Mouse (Mus musculus) intestine, embryonic 16.5 days (tissue): ENCODE measurements around the gene Ddo. TPM values are rescaled to one million over a fixed set of nuclear protein-coding genes. Genes with fewer than 3 reads are reported as not detected.

Source experiments
- ATAC-seq: fragments of 200-750 bp; cut with Nextera tagmentation; 2 replicates; pipeline ENCODE4 v1.8.0; 2017; ENCODE audit warnings: moderate TSS enrichment, moderate library complexity
- H3K27ac ChIP-seq: fragments of 300-500 bp; sonication (generic); 2 replicates; pipeline ENCODE4 v1.5.1; 2014; ENCODE audit warnings: mild to moderate bottlenecking, low read length
- H3K27me3 ChIP-seq: fragments of 300-500 bp; sonication (generic); replicated peaks from 2 replicates; pipeline ENCODE4 v1.6.1; 2014; ENCODE audit warnings: low read length, control low read depth, mixed read lengths; ENCODE audit not compliant: control insufficient read depth, insufficient read depth
- H3K36me3 ChIP-seq: fragments of 300-500 bp; sonication (generic); 2 replicates; pipeline ENCODE4 v1.6.1; 2014; ENCODE audit warnings: low read length, control low read depth; ENCODE audit not compliant: control insufficient read depth, insufficient read depth
- H3K4me1 ChIP-seq: fragments of 300-500 bp; sonication (generic); 2 replicates; pipeline ENCODE4 v1.6.1; 2014; ENCODE audit warnings: low read length, control low read depth, mixed read lengths; ENCODE audit not compliant: control insufficient read depth, insufficient read depth
- H3K4me2 ChIP-seq: fragments of 300-500 bp; sonication (generic); 2 replicates; pipeline ENCODE4 v1.6.1; 2014; ENCODE audit warnings: low read depth, low read length, control low read depth
- H3K4me3 ChIP-seq: fragments of 300-500 bp; sonication (generic); 2 replicates; pipeline ENCODE4 v1.5.1; 2014; ENCODE audit warnings: mild to moderate bottlenecking, low read length
- H3K9ac ChIP-seq: fragments of 300-500 bp; sonication (generic); 2 replicates; pipeline ENCODE4 v1.6.1; 2014; ENCODE audit warnings: low read depth, low read length
- H3K9me3 ChIP-seq: fragments of 300-500 bp; sonication (generic); 2 replicates; pipeline ENCODE4 v1.6.1; 2016; ENCODE audit warnings: low read length, control low read depth; ENCODE audit not compliant: control insufficient read depth
- WGBS: fragments of 180-500 bp; shearing (Covaris S2); extraction: QIAGEN DNeasy Blood & Tissue Kit; methylation state at CpG from one replicate; pipeline ENCODE4 v1.1.7; 2014; 5-methylcytosine and 5-hydroxymethylcytosine counted together
- polyA plus RNA-seq: library from polyadenylated mRNA; unstranded; fragments of >200 nt; fragmentation: Nextera tagmentation; extraction: Ambion mirVana; gene quantifications from 2 replicates; pipeline ENCODE4 v1.2.1, GENCODE M21; 2015

Gene Ddo
- polyA plus RNA-seq, 1 experiment from 2014 or later = 0.72 TPM

- Histone ChIP-seq H3K4me3 (no peak overlapping the region), H3K36me3 (no peaks in the 10 kb centered on the region), H3K4me2 (no peak overlapping the region), H3K27ac (no peak overlapping the region), H3K9me3 (no peaks in the 10 kb centered on the region), H3K4me1 (no peaks in the 10 kb centered on the region), H3K27me3 (no peaks in the 10 kb centered on the region), H3K9ac (no peak overlapping the region)
- no peak for ATAC-seq
- 81% methylated on average over 6 of the region's 6 CpGs for WGBS
These were observed 58.5 kb downstream of the Ddo start for GRCm38 (mm10) chr10:40688266-40688665.

GRCm38 (mm10) chr10:40688873-40689272, 59.1 kb downstream of the Ddo start:
- H3K36me3 ChIP-seq = no peaks in the 10 kb centered on the region
- no peak overlapping the region for H3K4me2 ChIP-seq
- 57% methylated on average over 1 of the region's 1 CpGs for WGBS

GRCm38 (mm10) chr10:40698652-40699051, 68.8 kb downstream of the Ddo start:
- Histone ChIP-seq H3K4me2 (no peak overlapping the region), H3K36me3 (no peaks in the 10 kb centered on the region), H3K9me3 (no peaks in the 10 kb centered on the region), H3K4me1 (no peaks in the 10 kb centered on the region), H3K27me3 (no peaks in the 10 kb centered on the region), H3K9ac (no peak overlapping the region), H3K4me3 (no peak overlapping the region), H3K27ac (no peak overlapping the region)
- WGBS = 57% methylated on average over 4 of the region's 4 CpGs
- no peak for ATAC-seq

More at GRCm38 (mm10) chr10:40688873-40689272, 59.1 kb downstream of the Ddo start:
- Histone ChIP-seq H3K27me3 (no peaks in the 10 kb centered on the region), H3K27ac (no peak overlapping the region), H3K4me3 (no peak overlapping the region), H3K9ac (no peak overlapping the region), H3K9me3 (no peaks in the 10 kb centered on the region), H3K4me1 (no peaks in the 10 kb centered on the region)
- no peak for ATAC-seq

DNA sequence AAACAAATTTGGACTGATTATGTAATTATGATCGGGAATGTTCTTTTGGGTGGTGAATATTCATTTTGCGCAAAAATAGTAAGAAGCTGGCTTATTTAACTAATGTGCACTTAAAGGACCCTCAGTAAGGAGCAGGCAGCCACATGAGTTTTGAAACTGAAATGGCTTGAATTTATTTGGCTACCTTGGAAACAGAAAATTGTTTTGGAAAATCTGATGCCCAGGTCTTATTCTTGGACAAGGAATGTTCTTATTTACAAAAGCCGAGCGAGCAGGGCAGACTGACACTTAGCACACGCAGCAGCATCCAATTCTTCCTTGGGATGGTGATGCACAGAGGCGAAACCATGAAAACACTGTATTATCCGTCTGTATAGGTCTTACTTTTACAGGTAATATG, 81.3 kb downstream of the Ddo start:
- Histone ChIP-seq H3K4me2 (no peak overlapping the region), H3K4me1 (peaks cover 6% of the 10 kb centered on the region; the same call in 1 of the 2 replicates)
- WGBS = 68% methylated on average over 7 of the region's 7 CpGs

GRCm38 (mm10) chr10:40713018-40713608, 83.3 kb downstream of the Ddo start:
- Histone ChIP-seq H3K27me3 (no peaks in the 10 kb centered on the region), H3K36me3 (no peaks in the 10 kb centered on the region), H3K4me1 (peaks cover 6% of the 10 kb centered on the region; the same call in 1 of the 2 replicates), H3K4me3 (no peak overlapping the region), H3K4me2 (peak overlapping the region; percentile 37), H3K9ac (no peak overlapping the region), H3K9me3 (no peaks in the 10 kb centered on the region), H3K27ac (no peak overlapping the region)
- 28% methylated on average over 9 of the region's 9 CpGs for WGBS
- peak; percentile 81 for ATAC-seq

More for the DNA sequence above, 81.3 kb downstream of the Ddo start:
- H3K4me3 ChIP-seq = no peak overlapping the region
- H3K36me3 ChIP-seq = no peaks in the 10 kb centered on the region
- no peak for ATAC-seq
- H3K9me3 ChIP-seq = no peaks in the 10 kb centered on the region
- no peak overlapping the region for H3K9ac ChIP-seq
- no peaks in the 10 kb centered on the region for H3K27me3 ChIP-seq
- no peak overlapping the region for H3K27ac ChIP-seq

DNA sequence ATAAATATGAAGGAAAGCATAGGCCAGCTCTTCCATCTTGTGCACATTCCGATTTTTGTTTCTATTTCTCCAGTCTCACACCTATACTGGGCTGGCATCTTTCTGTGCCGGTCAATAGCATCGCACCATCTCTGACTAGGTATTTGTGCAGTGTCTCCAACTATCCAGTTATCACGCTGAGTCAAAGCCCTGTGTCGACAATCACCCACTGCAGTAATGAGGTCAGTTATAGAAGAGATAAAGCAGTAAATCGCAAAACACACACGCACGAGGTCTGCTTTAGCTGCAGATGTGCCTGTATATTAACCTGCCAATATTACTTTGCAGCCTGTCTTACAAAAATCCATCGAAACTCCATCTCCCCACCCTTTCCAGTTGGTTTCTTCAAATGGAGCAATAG, 84.0 kb downstream of the Ddo start:
- Histone ChIP-seq H3K27ac (no peak overlapping the region), H3K9me3 (no peaks in the 10 kb centered on the region), H3K36me3 (no peaks in the 10 kb centered on the region), H3K4me2 (peak overlapping the region; percentile 37; the same call in 1 of the 2 replicates), H3K4me1 (peaks cover 6% of the 10 kb centered on the region; the same call in 1 of the 2 replicates), H3K27me3 (no peaks in the 10 kb centered on the region), H3K9ac (no peak overlapping the region), H3K4me3 (no peak overlapping the region)
- WGBS = 67% methylated on average over 9 of the region's 9 CpGs
- no peak for ATAC-seq

DNA sequence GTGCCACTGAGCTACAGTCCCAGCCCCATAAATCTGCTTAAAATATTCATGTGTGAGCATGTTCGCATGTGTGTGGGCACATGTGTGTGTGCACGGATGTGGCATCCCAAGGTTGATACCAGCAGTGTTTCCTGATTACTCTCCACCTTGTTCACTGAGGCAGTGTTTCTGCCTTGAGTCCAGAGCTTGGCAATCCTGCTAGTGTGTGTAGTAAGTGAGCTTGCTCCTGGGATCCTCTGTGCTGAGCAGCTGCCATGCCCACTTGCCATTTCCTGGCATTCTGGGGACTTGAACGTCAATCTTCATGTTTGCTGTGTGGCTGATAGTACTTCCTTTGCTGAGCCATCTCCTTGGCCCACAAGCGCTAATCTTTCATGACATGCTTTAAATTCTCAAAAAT, 85.3 kb downstream of the Ddo start:
- Histone ChIP-seq H3K36me3 (no peaks in the 10 kb centered on the region), H3K4me2 (no peak overlapping the region), H3K4me1 (peaks cover 6% of the 10 kb centered on the region; the same call in 1 of the 2 replicates), H3K4me3 (no peak overlapping the region), H3K27ac (no peak overlapping the region), H3K9me3 (no peaks in the 10 kb centered on the region), H3K27me3 (no peaks in the 10 kb centered on the region), H3K9ac (no peak overlapping the region)
- WGBS = 83% methylated on average over 4 of the region's 4 CpGs
- no peak for ATAC-seq

DNA sequence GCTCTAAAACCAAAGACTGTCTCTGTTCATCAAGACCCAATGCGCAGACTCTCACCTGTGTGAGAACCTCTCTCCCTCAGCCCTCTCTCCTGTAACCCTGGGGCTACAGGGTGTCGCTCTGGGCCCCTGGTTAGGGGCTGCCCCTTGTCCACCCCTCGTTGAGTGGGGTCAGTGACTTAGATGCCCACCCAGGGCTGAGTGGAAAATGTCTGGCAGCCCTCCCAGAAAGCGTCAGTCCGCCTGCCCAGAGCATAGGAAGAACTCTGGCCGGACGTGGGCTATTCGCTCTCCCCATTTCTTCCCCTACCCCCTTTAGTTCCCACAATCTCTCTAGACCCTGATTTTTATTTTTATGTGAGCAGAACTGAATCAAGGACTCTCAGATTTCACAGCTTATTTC, 86.5 kb downstream of the Ddo start:
- 54% methylated on average over 8 of the region's 8 CpGs for WGBS

GRCm38 (mm10) chr10:40716713-40717112, 86.9 kb downstream of the Ddo start:
- Histone ChIP-seq H3K9ac (no peak overlapping the region), H3K4me3 (no peak overlapping the region), H3K27ac (no peak overlapping the region), H3K27me3 (no peaks in the 10 kb centered on the region), H3K4me2 (no peak overlapping the region), H3K4me1 (peaks cover 6% of the 10 kb centered on the region; the same call in 1 of the 2 replicates), H3K36me3 (no peaks in the 10 kb centered on the region), H3K9me3 (no peaks in the 10 kb centered on the region)
- ATAC-seq = no peak
- 61% methylated on average over 3 of the region's 3 CpGs for WGBS

More for the DNA sequence above, 86.5 kb downstream of the Ddo start:
- Histone ChIP-seq H3K27me3 (no peaks in the 10 kb centered on the region), H3K4me1 (peaks cover 6% of the 10 kb centered on the region; the same call in 1 of the 2 replicates), H3K9ac (no peak overlapping the region), H3K4me3 (no peak overlapping the region), H3K9me3 (no peaks in the 10 kb centered on the region), H3K4me2 (no peak overlapping the region), H3K27ac (no peak overlapping the region), H3K36me3 (no peaks in the 10 kb centered on the region)
- ATAC-seq = no peak

GRCm38 (mm10) chr10:40718362-40718761, 88.6 kb downstream of the Ddo start:
- 92% methylated on average over 13 of the region's 13 CpGs for WGBS
- H3K27ac ChIP-seq = no peak overlapping the region
- no peaks in the 10 kb centered on the region for H3K9me3 ChIP-seq
- ATAC-seq = no peak
- no peaks in the 10 kb centered on the region for H3K36me3 ChIP-seq
- H3K4me1 ChIP-seq = peaks cover 2% of the 10 kb centered on the region; the same call in 1 of the 2 replicates
- no peak overlapping the region for H3K4me2 ChIP-seq
- no peak overlapping the region for H3K9ac ChIP-seq
- H3K27me3 ChIP-seq = no peaks in the 10 kb centered on the region
- no peak overlapping the region for H3K4me3 ChIP-seq
